Mouse (Mus musculus) MEL (cell line): Measurements from ENCODE around the gene Bmp7.

Source experiments
- CTCF ChIP-seq, 3 experiments: IDR thresholded peaks in 2 of 3; conservative IDR thresholded peaks in 1 of 3; 2 replicates each; pipeline ENCODE4 v1.5.1; 2011 to 2012; ENCODE audit warnings: low read length in 3 of 3, low read depth in 2 of 3, mild to moderate bottlenecking in 2 of 3, improper control_type of control experiment in 1 of 3, inconsistent platforms in 1 of 3, mixed read lengths in 1 of 3, moderate library complexity in 1 of 3; ENCODE audit not compliant: control insufficient read depth in 1 of 3, insufficient read depth in 1 of 3, poor library complexity in 1 of 3, severe bottlenecking in 1 of 3
- POLR2A ChIP-seq, 2 experiments: IDR thresholded peaks; 2 replicates each; pipeline ENCODE4 v1.6.1; 2011 to 2012; ENCODE audit warnings: low read length in 2 of 2, mild to moderate bottlenecking in 2 of 2, control low read depth in 1 of 2, improper control_type of control experiment in 1 of 2, low read depth in 1 of 2, moderate library complexity in 1 of 2; ENCODE audit not compliant: control insufficient read depth in 1 of 2, insufficient read depth in 1 of 2, poor library complexity in 1 of 2
- TCF12 ChIP-seq: IDR thresholded peaks from 2 replicates; pipeline ENCODE4 v1.6.1; 2014; ENCODE audit warnings: low read depth, mild to moderate bottlenecking, inconsistent platforms, low read length, improper control_type of control experiment, moderate library complexity

- TF ChIP-seq CTCF (IDR thresholded peaks at IDR 0.05 in 2 of 3, conservative IDR thresholded peaks at IDR 0.05 in 1 of 3; ENCODE audit: control insufficient read depth in 1 of 3, insufficient read depth in 1 of 3, low read depth in 2 of 3, low read length in 3 of 3, poor library complexity in 1 of 3, severe bottlenecking in 1 of 3), result no peak
- TF ChIP-seq POLR2A (IDR thresholded peaks at IDR 0.05; ENCODE audit: control insufficient read depth in 1 of 2, insufficient read depth in 1 of 2, low read depth in 1 of 2, low read length in 2 of 2, poor library complexity in 1 of 2), result no peak
- no peak for TF ChIP-seq TCF12
These were observed 660 bp upstream of the Bmp7 start for GRCm38 (mm10) chr2:172940799-172941163.
